25 mouse cellular contexts compared by ENCODE assay signal in genomic region chr1:152234716-152235115, GRCm38 (mm10).
DNase-seq lines count a peak whose midpoint lies in the region; ATAC-seq lines count a peak whose summit lies in the region.
"Had no signal": no experiment of that assay in that cellular context is flagged by ENCODE, and none has a peak within 500 bp of the region (broad histone marks: within the 10 kb centered on the region; RNA-seq: fewer than 3 reads in every experiment).

No protein-coding gene starts in this region.

- H3K27me3 ChIP-seq in forebrain, embryonic 11.5 days (ENCODE audit: control insufficient read depth, insufficient read depth, low read length), result no peaks in the 10 kb centered on the region
- no peaks in the 10 kb centered on the region for H3K27me3 ChIP-seq in forebrain, embryonic 16.5 days (replicated peaks; ENCODE audit: control insufficient read depth, insufficient read depth, low read length)
- no peaks in the 10 kb centered on the region for H3K27me3 ChIP-seq in hindbrain, embryonic 12.5 days
- no peaks in the 10 kb centered on the region for H3K27me3 ChIP-seq in hindbrain, embryonic 10.5 days (ENCODE audit: insufficient read depth, poor library complexity, severe bottlenecking)
- H3K27me3 ChIP-seq in midbrain, embryonic 11.5 days (ENCODE audit: control insufficient read depth, insufficient read depth, low read length), result no peaks in the 10 kb centered on the region
- H3K27me3 ChIP-seq in midbrain, embryonic 10.5 days (ENCODE audit: low read depth, poor library complexity, severe bottlenecking), result no peaks in the 10 kb centered on the region
- H3K27me3 ChIP-seq: CH12.LX; embryonic facial prominence, embryonic 12.5 days; forebrain, embryonic 12.5 days; Patski had no signal

- no peak overlapping the region for H3K4me3 ChIP-seq in forebrain, embryonic 11.5 days (ENCODE audit: low read depth, low read length)
- no peak overlapping the region for H3K4me3 ChIP-seq in forebrain, embryonic 16.5 days (replicated peaks; ENCODE audit: low read length)
- H3K4me3 ChIP-seq in hindbrain, embryonic 12.5 days, result no peak overlapping the region
- H3K4me3 ChIP-seq in hindbrain, embryonic 10.5 days, result no peak overlapping the region
- no peak overlapping the region for H3K4me3 ChIP-seq in midbrain, embryonic 11.5 days (ENCODE audit: low read depth, low read length)
- no peak overlapping the region for H3K4me3 ChIP-seq in midbrain, embryonic 10.5 days
- H3K4me3 ChIP-seq: embryonic facial prominence, embryonic 10.5 days; embryonic facial prominence, embryonic 12.5 days; forebrain, embryonic 12.5 days had no signal

- peak; percentile 13 for DNase-seq in forebrain, embryonic 11.5 days (ENCODE audit: low spot score)
- DNase-seq in hindbrain, embryonic 10.5 days (ENCODE audit: low spot score), result no peak
- DNase-seq in midbrain, embryonic 11.5 days (ENCODE audit: low spot score, missing footprints), result peak; percentile 61
- DNase-seq in midbrain, embryonic 10.5 days (ENCODE audit: low spot score), result no peak
- DNase-seq: adrenal gland, adult 8-10 months; adrenal gland, postnatal 14 days; adrenal gland, postnatal 36 days; B cell, adult 2 months; cerebellum, adult 11-12 months; cerebellum, adult 2 months; cerebellum, adult 9-10 months; cerebellum, postnatal 10 days; cerebellum, postnatal 25 days; forebrain, postnatal 0 days had no signal

- no peaks in the 10 kb centered on the region for H3K36me3 ChIP-seq in forebrain, embryonic 11.5 days (ENCODE audit: control insufficient read depth, insufficient read depth, low read length)
- no peaks in the 10 kb centered on the region for H3K36me3 ChIP-seq in forebrain, embryonic 16.5 days (ENCODE audit: control insufficient read depth, insufficient read depth)
- no peaks in the 10 kb centered on the region for H3K36me3 ChIP-seq in hindbrain, embryonic 12.5 days
- no peaks in the 10 kb centered on the region for H3K36me3 ChIP-seq in hindbrain, embryonic 10.5 days
- no peaks in the 10 kb centered on the region for H3K36me3 ChIP-seq in midbrain, embryonic 11.5 days (ENCODE audit: control insufficient read depth, insufficient read depth, low read length)
- H3K36me3 ChIP-seq in midbrain, embryonic 10.5 days, result no peaks in the 10 kb centered on the region
- H3K36me3 ChIP-seq: embryonic facial prominence, embryonic 10.5 days; embryonic facial prominence, embryonic 12.5 days; forebrain, embryonic 12.5 days; G1E had no signal

- no peak overlapping the region for H3K4me2 ChIP-seq in forebrain, embryonic 11.5 days (ENCODE audit: low read depth, low read length, severe bottlenecking)
- no peak overlapping the region for H3K4me2 ChIP-seq in forebrain, embryonic 16.5 days (ENCODE audit: low read length)
- H3K4me2 ChIP-seq in hindbrain, embryonic 12.5 days (replicated peaks), result no peak overlapping the region
- H3K4me2 ChIP-seq in midbrain, embryonic 11.5 days, result no peak overlapping the region
- H3K4me2 ChIP-seq: embryonic facial prominence, embryonic 12.5 days; forebrain, embryonic 12.5 days had no signal

- 95% methylated on average over 2 of the region's 2 CpGs for WGBS in forebrain, embryonic 11.5 days
- WGBS in forebrain, embryonic 16.5 days, result 97% methylated on average over 2 of the region's 2 CpGs
- WGBS in hindbrain, embryonic 12.5 days, result 93% methylated on average over 2 of the region's 2 CpGs
- WGBS in hindbrain, embryonic 10.5 days, result 98% methylated on average over 2 of the region's 2 CpGs
- WGBS in midbrain, embryonic 11.5 days, result 93% methylated on average over 2 of the region's 2 CpGs
- WGBS in midbrain, embryonic 10.5 days, result 93% methylated on average over 2 of the region's 2 CpGs

- no peak for ATAC-seq in forebrain, embryonic 11.5 days (replicated peaks; ENCODE audit: low FRiP score)
- ATAC-seq in forebrain, embryonic 16.5 days, result no peak
- ATAC-seq in hindbrain, embryonic 12.5 days (ENCODE audit: low FRiP score), result 0 out of 2 replicates have a peak, but pooled peaks have one; percentile 11
- ATAC-seq in midbrain, embryonic 11.5 days (ENCODE audit: low FRiP score), result no peak
- ATAC-seq: activated CD4-positive, CD25-positive, alpha-beta regulatory T cell, adult 4 months; CD4-positive, CD25-positive, alpha-beta regulatory T cell, adult 4 months; forebrain, embryonic 14.5 days; forebrain, postnatal 0 days; Patski had no signal

- no peak overlapping the region for H3K9ac ChIP-seq in forebrain, embryonic 11.5 days (ENCODE audit: low read length)
- no peak overlapping the region for H3K9ac ChIP-seq in forebrain, embryonic 16.5 days (replicated peaks; ENCODE audit: low read depth, low read length)
- no peak overlapping the region for H3K9ac ChIP-seq in hindbrain, embryonic 12.5 days
- H3K9ac ChIP-seq in midbrain, embryonic 11.5 days (ENCODE audit: low read length), result no peak overlapping the region
- H3K9ac ChIP-seq: embryonic facial prominence, embryonic 12.5 days; forebrain, embryonic 12.5 days; forebrain, postnatal 0 days had no signal

- no peaks in the 10 kb centered on the region for H3K4me1 ChIP-seq in forebrain, embryonic 11.5 days (replicated peaks; ENCODE audit: control insufficient read depth, insufficient read depth, low read length)
- no peaks in the 10 kb centered on the region for H3K4me1 ChIP-seq in forebrain, embryonic 16.5 days (replicated peaks; ENCODE audit: control insufficient read depth, insufficient read depth, low read length)
- H3K4me1 ChIP-seq in hindbrain, embryonic 12.5 days, result peaks cover 13% of the 10 kb centered on the region
- peaks cover 11% of the 10 kb centered on the region; the same call in 1 of the 2 replicates for H3K4me1 ChIP-seq in hindbrain, embryonic 10.5 days (replicated peaks)
- H3K4me1 ChIP-seq in midbrain, embryonic 11.5 days (ENCODE audit: control insufficient read depth, insufficient read depth, low read length), result no peaks in the 10 kb centered on the region
- H3K4me1 ChIP-seq in midbrain, embryonic 10.5 days, result no peaks in the 10 kb centered on the region
- H3K4me1 ChIP-seq: embryonic facial prominence, embryonic 10.5 days; embryonic facial prominence, embryonic 12.5 days; forebrain, embryonic 12.5 days had no signal

- H3K9me3 ChIP-seq in forebrain, embryonic 11.5 days (ENCODE audit: control insufficient read depth, low read length), result no peaks in the 10 kb centered on the region
- H3K9me3 ChIP-seq in forebrain, embryonic 16.5 days (ENCODE audit: control insufficient read depth, low read length), result no peaks in the 10 kb centered on the region
- no peaks in the 10 kb centered on the region for H3K9me3 ChIP-seq in hindbrain, embryonic 12.5 days (replicated peaks)
- no peaks in the 10 kb centered on the region for H3K9me3 ChIP-seq in hindbrain, embryonic 10.5 days
- no peaks in the 10 kb centered on the region for H3K9me3 ChIP-seq in midbrain, embryonic 11.5 days (ENCODE audit: control insufficient read depth, low read length)
- no peaks in the 10 kb centered on the region for H3K9me3 ChIP-seq in midbrain, embryonic 10.5 days (replicated peaks)
- H3K9me3 ChIP-seq: embryonic facial prominence, embryonic 10.5 days; embryonic facial prominence, embryonic 12.5 days; forebrain, embryonic 12.5 days had no signal

- H3K27ac ChIP-seq in forebrain, embryonic 11.5 days (ENCODE audit: low read depth, low read length), result no peak overlapping the region
- H3K27ac ChIP-seq in forebrain, embryonic 16.5 days (ENCODE audit: low read length), result no peak overlapping the region
- H3K27ac ChIP-seq in hindbrain, embryonic 12.5 days, result peak overlapping the region; percentile 40
- H3K27ac ChIP-seq in hindbrain, embryonic 10.5 days, result no peak overlapping the region
- H3K27ac ChIP-seq in midbrain, embryonic 11.5 days (ENCODE audit: low read depth, low read length), result no peak overlapping the region
- no peak overlapping the region for H3K27ac ChIP-seq in midbrain, embryonic 10.5 days (replicated peaks)
- H3K27ac ChIP-seq: embryonic facial prominence, embryonic 10.5 days; embryonic facial prominence, embryonic 12.5 days; forebrain, embryonic 12.5 days had no signal

Comparison
In these comparisons a context has a peak if more than half of its experiments do, and no peak if none do; other contexts are left out.
1. DNase-seq: peak in forebrain, embryonic 11.5 days (single experiment) and midbrain, embryonic 11.5 days (single experiment); none in hindbrain, embryonic 10.5 days (single experiment) and midbrain, embryonic 10.5 days (single experiment).